Mouse (Mus musculus) cerebellum, postnatal 14 days (tissue): ENCODE data around the gene Sh3kbp1.

Experiments used
- DNase-seq, 2 experiments: peaks; one replicate each; pipeline ENCODE4 v3.0.0; 2021; ENCODE audit warnings: mixed read lengths in 2 of 2

Sh3kbp1 gene

DNA sequence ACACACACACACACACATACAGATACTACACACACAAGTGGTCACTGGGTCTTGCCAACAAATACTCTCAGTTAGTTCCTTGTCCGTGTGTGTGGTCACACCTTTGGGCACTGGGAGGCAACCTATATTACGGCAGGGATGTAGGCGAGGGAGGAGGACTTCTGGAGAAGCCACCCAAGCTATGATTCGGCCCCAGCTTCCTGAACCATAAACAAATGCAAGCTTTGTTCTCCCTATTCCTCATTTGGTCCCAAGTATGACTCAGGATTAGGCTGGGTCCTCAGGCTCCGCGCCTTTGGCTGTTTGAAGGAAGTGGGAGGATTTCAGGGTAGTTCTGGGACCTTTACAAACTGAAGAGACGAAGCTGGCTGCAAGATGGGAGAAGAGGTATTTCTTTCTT, 213.2 kb downstream of the Sh3kbp1 start:
- no peak for DNase-seq

DNA sequence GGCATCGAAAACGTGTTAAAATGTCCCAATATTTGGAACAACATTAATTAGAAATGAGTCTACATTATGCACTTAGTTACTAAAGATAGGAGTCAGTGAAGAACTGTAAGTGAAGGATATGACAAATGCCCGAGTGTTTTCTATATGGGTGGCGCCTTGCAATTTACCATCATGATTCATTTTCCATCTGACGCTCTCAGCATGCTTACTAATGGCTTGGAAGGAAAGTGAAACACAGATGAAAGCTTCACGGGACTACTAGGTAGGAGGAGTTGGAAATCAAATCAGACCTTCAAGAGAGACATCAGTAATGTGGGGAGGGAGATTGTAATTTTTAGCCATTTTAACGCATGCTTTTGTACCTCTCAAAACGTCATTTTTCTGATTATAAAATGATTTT, 223.7 kb downstream of the Sh3kbp1 start:
- DNase-seq, result peak in 1 of 2 experiments; percentile 29

DNA sequence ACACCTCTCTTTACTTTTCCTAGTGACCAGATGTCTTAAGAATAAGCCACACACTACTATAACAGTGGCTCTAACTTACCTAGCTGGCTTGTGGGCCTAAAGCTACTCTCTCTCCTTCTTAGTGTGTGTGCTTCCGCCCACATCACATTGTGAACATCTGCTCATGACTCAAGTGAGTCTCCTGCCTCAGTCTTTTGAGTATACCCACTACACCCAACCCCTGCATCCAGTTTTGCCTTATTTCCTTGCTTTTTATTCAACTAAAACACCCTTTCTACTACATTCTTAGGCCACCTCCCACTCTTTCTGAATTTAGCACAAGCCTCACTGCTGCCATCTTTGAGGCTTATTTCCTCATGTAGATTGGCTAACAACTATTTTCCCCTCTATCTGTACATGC, 229.8 kb downstream of the Sh3kbp1 start:
- no peak for DNase-seq

DNA sequence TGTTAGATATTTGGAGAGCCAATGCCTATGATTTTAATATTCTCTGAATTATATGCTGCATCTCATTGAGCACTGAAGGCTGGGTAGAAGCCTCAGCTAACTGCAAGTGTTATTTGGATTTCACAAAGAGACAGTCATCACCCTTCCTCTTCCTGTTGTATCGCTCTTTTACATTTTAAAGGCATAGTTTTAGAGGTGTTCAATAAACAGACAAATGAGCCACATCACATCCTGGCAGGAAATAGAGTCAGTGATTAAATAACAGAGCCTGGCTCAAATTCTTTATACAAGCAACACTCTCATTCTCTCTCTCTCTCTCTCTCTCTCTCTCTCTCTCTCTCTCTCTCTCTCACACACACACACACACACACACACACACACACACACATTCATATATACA, 231.1 kb downstream of the Sh3kbp1 start:
- no peak for DNase-seq

DNA sequence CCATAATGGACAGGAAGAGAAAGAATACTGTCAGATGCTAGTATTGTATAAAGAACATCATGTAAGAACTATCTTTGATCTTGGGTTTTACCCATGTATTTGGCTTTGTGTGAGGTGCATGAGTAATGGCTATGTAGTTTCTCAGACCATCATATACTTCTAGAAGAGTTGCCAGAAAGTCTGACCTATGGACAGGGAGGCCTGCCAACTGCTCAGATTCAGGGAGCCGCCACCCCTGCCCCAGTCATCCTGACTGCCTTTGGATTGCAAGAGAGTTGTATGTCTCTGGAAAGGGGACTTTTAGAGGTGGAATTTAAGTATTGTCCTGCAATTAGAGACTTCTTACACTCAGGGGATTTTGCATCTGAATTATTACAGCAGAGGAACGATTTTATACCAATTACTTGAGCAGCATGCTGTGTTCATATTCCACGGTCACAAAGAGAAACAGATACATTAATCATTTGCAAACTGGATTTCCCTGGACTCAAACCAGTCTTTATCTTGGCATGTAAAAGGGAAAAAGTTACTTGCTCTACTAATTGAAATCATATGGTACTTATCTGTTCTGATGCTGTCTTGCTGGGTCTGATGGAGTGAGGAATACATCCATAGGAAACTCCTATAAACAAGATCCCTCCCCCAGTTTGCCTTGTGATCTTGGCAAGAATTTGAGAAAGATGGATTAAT, 233.9 kb downstream of the Sh3kbp1 start:
- DNase-seq, result no peak

DNA sequence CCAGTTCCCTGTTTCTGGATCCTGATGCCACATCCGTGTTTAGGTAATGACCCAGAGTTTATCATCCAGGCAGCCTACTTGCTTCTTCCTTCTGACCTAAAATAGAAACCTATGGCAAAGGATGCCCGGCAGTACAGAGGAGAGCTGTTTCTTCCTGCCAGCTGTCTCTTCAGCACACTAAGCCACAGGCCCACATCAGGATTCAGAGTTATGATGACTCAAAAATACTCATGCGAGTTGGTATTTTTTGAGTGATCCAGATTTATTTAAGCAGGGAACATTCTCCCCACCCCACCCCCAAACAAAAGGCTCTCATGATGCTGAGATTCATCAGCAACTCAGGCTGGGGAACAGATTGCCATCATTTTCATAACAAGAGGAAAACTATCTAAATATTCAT, 240.6 kb downstream of the Sh3kbp1 start:
- DNase-seq, result no peak

DNA sequence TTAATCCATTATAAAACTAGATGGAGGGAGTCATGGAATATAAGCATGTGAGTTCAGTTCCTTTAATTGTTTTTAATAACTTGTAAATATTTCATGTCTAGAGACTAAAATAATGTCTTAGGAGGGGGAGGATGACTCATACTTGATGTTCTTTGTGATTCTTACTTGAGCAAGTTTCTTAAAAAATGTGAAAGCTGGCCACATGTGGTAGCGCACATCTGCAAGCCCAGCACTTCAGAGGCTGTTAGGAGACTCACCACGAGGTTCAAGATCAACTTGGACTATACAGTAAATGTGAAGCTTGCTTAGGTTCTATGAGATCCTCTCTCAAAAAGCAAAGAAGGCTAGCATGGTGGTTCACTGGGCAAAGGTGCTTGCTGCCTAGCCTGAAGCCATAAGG, 245.4 kb downstream of the Sh3kbp1 start:
- DNase-seq, result no peak

DNA sequence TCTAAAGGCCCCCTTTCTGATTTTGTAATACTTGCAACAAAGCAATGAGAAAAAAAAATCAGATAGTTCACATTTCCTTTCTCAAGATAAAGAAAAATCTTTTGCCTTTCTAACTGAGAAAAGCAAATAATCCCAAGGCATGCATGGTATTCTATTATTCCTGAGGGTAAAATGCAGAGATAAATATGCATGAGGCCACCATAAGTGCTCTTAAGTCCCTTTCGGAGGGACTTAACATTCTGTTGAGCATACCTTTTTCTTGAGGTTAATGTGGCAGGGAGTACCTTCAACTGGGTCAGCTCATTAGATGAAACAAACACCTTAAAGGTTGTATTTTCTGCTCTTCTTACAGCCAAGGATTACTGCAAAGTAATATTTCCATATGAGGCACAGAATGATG, 250.7 kb downstream of the Sh3kbp1 start:
- DNase-seq, result no peak

DNA sequence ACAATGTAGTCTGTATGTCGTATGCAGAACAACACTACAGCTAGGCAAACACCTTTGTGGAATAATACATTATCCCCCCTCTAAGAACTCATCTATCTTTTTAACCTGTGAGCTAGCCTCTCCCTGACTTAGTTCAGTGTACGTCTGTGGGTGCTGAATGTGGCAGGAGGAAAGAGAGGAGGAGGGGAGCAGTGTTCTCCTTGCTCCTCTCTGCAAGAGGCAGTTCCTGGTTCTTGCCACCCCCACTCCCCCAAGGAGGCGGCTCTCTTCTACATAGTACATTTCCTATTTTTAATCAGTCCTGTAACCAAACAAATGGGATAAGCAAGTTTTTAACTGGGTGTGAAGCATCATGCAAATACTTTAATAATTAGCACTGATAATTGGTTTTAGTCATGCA, 252.4 kb downstream of the Sh3kbp1 start:
- no peak for DNase-seq

DNA sequence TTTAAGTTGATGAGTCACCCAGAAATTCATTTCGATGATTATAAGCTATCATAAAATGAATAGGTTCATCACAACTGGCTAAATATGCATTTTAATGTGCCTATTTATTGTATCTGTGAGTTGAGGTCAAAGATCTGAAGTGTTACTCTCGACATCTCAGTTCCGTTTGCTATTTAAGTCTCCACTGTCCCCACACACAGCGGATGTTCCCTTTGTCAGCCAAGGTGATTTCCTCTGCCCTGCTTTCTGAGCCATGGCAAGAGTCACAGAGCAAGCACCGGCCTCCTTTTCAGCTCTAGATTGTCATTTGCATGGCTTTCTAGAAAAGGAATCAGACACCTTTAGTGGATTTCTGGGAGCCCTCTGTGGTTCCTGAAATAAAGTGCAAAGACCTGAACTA, 254.5 kb downstream of the Sh3kbp1 start:
- DNase-seq, result no peak

DNA sequence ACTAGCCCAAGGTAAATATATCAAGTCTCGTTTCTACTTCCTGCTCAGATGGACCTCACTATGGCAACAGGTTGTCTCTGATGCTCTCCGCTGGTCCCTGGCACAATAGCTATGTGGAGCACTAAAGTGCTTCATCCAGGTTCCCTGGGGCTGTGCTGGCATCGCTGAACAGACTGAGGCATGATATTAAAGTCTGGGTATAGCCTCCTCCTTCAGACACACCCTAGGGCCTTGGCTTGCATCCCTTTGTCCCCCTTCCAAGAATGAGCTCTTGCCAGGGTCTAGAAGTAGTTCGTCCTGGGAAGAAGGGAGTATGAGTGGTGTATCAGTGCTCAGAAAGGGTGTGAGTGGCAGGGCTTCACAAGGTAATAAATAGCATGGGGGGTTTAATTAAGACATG, 269.5 kb downstream of the Sh3kbp1 start:
- peak; percentile 80 to 85 for DNase-seq

DNA sequence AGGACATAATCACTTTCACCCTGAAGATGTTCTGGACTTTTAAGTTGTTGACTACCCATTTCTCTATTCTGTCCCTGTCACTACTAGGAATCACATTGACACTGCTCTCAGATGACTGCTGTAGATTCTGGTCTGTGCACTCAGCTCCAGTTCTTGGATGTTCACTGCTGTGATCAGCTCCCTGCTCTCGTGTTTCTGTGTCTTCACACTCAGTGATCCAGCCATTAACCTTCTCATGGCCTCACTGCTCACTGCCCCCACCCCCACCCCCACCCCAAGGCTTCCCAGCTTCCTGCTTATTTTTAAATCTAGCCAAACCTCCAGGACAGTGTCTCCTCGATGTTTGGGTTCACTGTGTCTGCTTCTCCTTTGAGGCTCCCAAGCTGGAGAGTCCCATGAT, 271.0 kb downstream of the Sh3kbp1 start:
- DNase-seq, result no peak

DNA sequence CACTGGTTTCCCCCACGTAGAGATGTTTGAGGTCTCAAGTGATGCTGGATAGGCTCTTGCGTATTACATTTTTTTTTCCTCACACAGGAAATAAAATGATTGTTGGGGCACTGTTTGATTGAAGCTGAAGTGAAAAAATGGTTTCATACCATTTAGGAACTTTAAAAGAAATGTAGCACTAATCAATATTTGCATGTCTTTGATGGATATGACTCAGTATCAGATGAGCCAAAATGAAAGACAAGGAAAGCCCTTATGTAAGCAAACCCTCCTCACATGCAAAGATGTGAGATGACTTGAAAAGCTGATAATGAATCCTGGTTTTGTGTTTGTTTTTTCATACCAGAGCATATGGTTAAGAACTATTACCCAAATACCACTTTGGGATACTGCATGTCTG, 272.0 kb downstream of the Sh3kbp1 start:
- no peak for DNase-seq

DNA sequence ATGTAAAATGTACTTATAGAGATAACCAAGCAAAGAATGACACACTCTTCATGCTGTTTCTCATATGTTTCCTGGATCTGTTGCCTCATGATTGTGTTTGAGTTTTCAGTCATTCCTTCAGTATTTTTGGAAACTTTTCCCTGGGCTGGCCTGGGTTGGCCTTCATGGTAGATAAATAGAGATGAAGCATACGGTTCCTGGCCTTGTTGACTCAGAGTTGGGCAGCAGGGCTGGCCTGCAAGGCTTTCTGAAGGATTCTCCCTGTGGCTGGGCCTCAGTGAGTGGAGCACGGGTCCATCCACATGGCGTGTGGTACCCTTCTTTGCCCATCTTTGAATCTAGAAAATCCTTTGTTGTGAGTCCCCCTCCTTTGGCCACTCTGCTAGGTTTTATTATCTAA, 276.3 kb downstream of the Sh3kbp1 start:
- no peak for DNase-seq

DNA sequence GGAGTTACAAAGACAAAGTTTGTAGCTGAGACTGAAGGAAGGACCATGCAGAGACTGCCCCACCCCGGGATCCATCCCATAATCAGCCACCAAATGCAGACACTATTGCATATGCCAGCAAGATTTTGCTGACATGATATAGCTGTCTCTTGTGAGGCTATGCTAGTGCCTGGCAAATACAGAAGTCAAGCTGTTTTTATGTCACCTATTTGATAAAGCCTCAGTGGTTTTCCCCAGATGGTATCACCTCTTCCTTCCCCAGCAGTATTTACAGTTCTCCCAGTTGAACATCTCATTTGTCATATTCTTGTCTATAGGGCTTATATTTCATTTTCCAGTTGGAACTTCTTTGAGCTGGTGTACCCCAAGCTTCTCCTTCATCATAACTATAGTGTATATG, 280.6 kb downstream of the Sh3kbp1 start:
- DNase-seq, result no peak

DNA sequence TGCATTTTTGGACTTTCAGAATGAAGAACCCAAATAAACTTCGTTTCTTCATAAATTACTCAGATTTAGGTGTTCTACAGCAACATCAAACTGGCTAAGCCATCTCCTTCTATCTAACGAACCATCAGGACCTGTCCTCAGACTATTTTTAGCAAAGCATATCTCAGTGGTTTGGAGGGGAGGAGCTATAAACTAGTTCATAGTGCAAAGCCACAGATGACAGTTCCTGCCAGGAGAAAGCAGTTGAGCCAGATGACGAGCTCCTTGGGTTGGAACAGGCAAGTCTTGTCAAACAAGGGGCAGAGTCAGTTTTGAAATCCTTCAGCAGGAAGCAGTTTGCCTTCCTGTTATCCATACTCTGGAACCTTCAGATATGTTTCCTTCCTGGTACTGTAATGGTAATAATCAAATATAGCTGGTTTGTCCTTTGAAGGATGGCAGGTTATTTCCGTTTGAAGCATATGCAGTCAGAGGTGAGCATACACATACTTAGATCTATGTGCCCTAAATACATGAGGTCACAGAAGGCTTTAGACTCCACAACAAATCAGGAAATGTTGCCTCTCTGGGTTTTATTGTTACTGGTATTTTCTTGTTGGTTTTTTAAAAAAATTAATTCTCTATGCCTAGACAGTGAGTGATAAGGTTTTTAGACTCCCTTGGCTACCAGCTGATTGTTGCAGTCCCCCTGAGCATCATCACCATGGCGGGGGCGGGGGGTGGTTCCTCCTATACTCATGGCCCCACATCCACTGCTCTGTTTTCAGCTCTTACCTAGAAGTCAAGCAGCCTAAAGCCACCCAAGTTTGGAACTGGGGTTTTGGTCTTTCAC, 282.6 kb downstream of the Sh3kbp1 start:
- no peak for DNase-seq

DNA sequence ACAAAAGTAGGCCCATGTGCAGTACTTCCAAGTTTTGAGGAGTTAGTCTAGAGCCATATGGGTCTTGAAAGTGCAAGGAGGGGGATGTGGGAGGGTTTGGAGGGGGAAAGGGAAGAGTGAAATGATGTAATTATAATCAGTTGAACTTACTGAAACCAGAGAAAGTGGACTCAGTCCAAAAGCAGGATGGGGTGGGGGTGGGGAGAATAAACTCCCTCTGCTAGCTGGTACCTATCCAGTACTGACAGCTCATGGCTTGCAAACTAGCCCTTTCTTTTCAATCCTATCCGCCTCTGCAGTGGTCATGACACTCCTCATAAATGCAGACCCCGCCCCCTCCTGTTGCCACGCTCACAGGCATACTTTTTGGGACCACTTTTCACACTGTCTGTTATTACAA, 283.5 kb downstream of the Sh3kbp1 start:
- no peak for DNase-seq

DNA sequence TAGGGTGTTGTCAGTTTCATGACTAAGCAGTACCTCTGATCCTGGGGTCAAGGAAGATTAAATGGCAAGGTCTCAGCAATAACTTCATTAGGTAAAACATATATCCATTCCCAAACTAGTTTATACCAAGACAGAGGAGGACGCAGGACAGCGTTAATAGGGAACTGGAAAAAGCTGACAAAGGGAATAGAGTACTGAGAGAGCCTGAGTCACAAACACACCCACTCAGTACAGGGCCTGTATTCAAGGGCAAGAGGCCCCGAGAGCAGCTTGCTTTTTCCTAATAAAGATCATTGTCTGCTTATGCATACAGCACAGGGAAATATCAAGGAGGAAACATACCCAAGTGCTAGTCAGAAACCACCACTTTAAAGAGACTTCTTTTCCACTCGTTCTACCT, 284.5 kb downstream of the Sh3kbp1 start:
- DNase-seq, result no peak

DNA sequence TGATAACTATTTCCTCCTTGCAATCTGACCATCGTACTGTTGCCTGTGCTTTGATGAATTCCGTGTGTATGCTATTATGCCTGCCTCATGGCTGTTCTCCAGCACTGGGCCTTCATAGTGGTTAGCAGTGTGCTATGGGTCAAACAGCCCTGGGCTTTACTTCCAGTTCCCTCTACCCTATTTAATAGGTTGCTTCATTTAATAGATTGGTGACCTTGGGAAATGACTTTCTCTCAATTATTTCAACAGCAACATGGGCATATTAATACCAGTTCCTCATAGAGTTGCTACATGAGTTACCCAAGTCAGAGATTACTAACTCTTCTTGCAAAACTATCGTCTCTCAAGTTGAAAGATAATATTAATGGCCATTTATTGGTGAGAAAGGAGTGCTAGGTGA, 285.0 kb downstream of the Sh3kbp1 start:
- DNase-seq, result no peak

DNA sequence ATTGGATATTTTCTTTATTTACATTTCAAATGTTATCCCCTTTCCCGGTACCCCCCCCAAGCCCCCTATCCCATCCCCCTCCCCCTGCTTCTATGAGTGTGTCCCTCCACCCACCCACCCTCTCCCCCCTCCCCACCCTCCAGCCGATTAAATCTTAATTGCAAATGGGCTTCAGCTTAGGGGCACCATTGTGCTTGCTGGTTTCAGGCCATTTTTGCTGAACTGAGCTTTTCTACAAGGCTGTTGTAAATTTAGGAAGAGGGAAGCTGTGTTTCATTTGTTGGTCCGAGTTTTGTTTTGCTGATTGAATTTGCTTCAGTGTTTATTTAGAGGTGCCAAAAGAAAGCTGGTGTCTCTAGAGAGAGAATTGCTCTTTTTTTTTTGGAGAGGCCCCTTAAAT, 286.4 kb downstream of the Sh3kbp1 start:
- DNase-seq, result no peak

DNA sequence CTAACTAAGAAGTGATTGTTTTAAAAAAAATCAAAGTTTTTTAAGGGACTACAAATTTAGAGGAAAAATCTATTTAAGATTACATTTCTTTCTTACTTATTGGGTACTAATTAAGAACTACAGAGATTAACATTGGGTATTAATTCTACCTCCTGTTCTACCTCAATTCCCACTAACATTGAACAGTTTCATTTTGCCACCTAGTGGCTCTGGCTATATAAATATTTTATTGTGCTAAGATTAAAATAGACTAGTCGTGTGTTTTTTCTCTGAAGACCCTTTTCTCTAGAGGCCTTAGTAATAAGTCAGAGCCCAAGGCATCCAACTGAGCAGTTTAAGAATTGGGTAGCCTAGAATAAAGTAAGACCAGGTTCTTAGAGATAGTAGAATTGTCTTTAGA, 288.1 kb downstream of the Sh3kbp1 start:
- peak in 1 of 2 experiments; percentile 8 for DNase-seq

DNA sequence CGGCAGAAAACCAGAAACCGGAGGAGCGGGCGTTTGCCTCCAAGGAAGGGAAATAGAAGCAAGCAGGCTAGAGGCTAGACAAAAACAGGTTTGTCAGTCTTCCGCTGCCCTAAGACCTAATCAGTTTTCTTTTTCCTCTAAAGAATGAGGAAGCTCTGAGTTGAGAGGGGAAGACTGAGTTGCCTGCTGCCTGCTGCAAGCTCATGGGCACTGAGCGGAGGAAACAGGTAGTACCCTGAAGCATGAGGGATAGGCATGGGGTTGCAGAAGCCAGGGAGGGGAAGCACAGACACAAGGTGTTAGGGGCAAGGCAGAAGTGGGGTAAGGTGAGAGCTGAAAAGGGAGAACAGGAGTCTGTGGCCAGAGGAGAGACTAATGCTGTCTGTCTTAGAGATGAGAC, 297.7 kb downstream of the Sh3kbp1 start:
- no peak for DNase-seq

DNA sequence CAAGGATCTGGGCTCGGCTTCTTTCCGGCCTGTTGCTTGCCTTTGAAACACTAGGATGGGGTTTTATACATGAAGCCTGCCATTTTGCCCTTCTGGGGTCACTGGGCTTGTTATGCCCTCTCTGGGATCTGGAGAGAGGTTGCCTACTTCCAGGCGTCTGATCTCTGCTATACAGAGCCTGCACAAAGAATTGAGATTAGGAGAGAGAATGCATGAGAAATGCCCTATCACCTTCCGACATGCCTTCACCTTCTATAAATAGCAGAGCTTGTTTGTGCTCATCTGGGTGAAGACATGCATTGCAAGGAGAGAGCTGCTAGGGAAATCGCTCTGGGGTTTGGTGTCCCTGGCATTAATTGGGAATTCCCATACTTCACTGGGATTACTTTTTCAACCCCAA, 301.1 kb downstream of the Sh3kbp1 start:
- no peak for DNase-seq

DNA sequence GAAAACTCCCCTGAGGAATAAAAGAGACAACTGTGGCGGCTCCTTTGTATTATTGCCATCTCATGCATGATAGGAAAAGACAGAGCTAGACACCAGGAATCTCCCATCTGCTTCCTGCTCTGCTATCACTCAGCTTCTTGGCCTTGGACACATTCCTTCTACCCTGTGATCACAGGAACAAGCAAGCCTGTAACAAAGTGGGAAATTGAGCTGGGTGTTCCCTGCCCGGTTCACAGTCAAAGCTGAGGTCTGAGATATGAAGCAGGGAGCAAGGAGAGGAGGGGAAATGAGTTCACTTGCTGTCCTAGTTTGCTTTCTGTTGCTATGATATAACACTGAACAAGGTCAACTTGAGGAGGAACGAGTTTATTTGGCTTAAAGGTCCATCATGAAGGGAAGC, 301.8 kb downstream of the Sh3kbp1 start:
- no peak for DNase-seq

DNA sequence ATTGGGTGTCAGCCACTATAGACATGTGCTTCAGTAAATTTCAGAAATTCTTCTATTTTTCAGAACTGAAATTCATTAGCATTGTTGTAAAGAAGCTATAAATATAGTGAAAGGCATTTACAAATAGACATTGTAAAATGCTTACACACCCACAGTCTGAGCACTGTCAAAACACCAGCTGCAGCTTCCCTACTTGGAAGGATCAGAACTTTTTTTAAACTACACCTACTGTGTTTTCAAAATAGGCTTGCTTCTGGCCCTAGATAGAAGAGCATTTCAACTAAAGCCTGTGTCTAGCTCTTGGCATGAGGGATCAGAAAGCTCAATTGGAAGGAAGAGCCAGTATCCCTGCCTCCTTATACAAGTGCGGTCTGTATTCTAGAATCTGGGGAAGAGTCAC, 305.0 kb downstream of the Sh3kbp1 start:
- DNase-seq, result no peak
